Comparison of ENCODE assay signal across 8 mouse cellular contexts in genomic region chr16:8470132-8470531, GRCm38 (mm10). TPM values are rescaled to one million over a fixed set of nuclear protein-coding genes. Genes with fewer than 3 reads are reported as not detected.
DNase-seq lines count a peak whose midpoint lies in the region; ATAC-seq and TF ChIP-seq lines count a peak whose summit lies in the region.

No protein-coding gene starts in this region.

- no peaks in the 10 kb centered on the region for H3K27me3 ChIP-seq in heart, embryonic 12.5 days (replicated peaks)
- no peaks in the 10 kb centered on the region for H3K27me3 ChIP-seq in hindbrain, embryonic 11.5 days (ENCODE audit: control insufficient read depth, insufficient read depth, low read length)

- H3K9me3 ChIP-seq in heart, embryonic 12.5 days (replicated peaks), result no peaks in the 10 kb centered on the region
- no peaks in the 10 kb centered on the region for H3K9me3 ChIP-seq in ES-E14 (ENCODE audit: control insufficient read depth, insufficient read depth, low read depth, low read length)
- no peaks in the 10 kb centered on the region for H3K9me3 ChIP-seq in hindbrain, embryonic 11.5 days (ENCODE audit: control insufficient read depth, low read length)

- peak overlapping the region; percentile 75 for H3K4me2 ChIP-seq in heart, embryonic 12.5 days
- H3K4me2 ChIP-seq in hindbrain, embryonic 11.5 days (replicated peaks; ENCODE audit: low read depth, low read length), result peak overlapping the region; percentile 82; the same call in 1 of the 2 replicates

- H3K36me3 ChIP-seq in heart, embryonic 12.5 days, result peaks cover 3% of the 10 kb centered on the region; the same call in 1 of the 2 replicates
- no peaks in the 10 kb centered on the region for H3K36me3 ChIP-seq in ES-E14 (ENCODE audit: control insufficient read depth, insufficient read depth, low read length, poor library complexity, severe bottlenecking)
- no peaks in the 10 kb centered on the region for H3K36me3 ChIP-seq in hindbrain, embryonic 11.5 days (ENCODE audit: control insufficient read depth, insufficient read depth, low read length)

- in situ Hi-C loops in ES-E14 (cut with MboI; ENCODE audit: low sequenced_read_pairs in 2 of 2, unreplicated experiment in 2 of 2), result no loop called here

- WGBS in heart, embryonic 12.5 days, result 79% methylated on average over 2 of the region's 2 CpGs
- 82% methylated on average over 2 of the region's 2 CpGs for WGBS in hindbrain, embryonic 11.5 days

- peak overlapping the region; percentile 74 for H3K4me3 ChIP-seq in heart, embryonic 12.5 days
- H3K4me3 ChIP-seq in ES-E14 (ENCODE audit: insufficient read depth in 1 of 2, low read depth in 1 of 2, low read length in 2 of 2, poor library complexity in 1 of 2, severe bottlenecking in 1 of 2), result peak overlapping the region in 1 of 2 experiments; percentile 87; a peak in 1 of 4 replicates
- H3K4me3 ChIP-seq in hindbrain, embryonic 11.5 days (ENCODE audit: low read depth, low read length), result no peak overlapping the region

- DNase-seq in heart, adult 9 months (ENCODE audit: low spot score in 2 of 2), result no peak
- no peak for DNase-seq in ES-E14 (ENCODE audit: low read depth, low spot score)
- no peak for DNase-seq in hindbrain, embryonic 11.5 days (ENCODE audit: low spot score)
- no peak for DNase-seq in frontal cortex, adult 2 months (ENCODE audit: extremely low spot score in 1 of 2, low spot score in 1 of 2)
- DNase-seq in kidney, adult 11 months, result no peak
- no peak for DNase-seq in frontal cortex, postnatal 14 days (ENCODE audit: low spot score in 2 of 2)

- H3K27ac ChIP-seq in heart, embryonic 12.5 days (ENCODE audit: poor library complexity, severe bottlenecking), result no peak overlapping the region
- H3K27ac ChIP-seq in ES-E14 (ENCODE audit: insufficient read depth, low read depth, low read length, poor library complexity, severe bottlenecking), result no peak overlapping the region
- no peak overlapping the region for H3K27ac ChIP-seq in hindbrain, embryonic 11.5 days (ENCODE audit: low read depth, low read length)

- no peaks in the 10 kb centered on the region for H3K4me1 ChIP-seq in heart, embryonic 12.5 days (replicated peaks)
- H3K4me1 ChIP-seq in ES-E14 (ENCODE audit: control insufficient read depth in 2 of 2, insufficient read depth in 2 of 2, low read length in 2 of 2, poor library complexity in 1 of 2), result no peaks in the 10 kb centered on the region; a peak in 1 of 4 replicates
- no peaks in the 10 kb centered on the region for H3K4me1 ChIP-seq in hindbrain, embryonic 11.5 days (replicated peaks; ENCODE audit: control insufficient read depth, insufficient read depth, low read length)

- H3K9ac ChIP-seq in heart, embryonic 12.5 days, result no peak overlapping the region
- no peak overlapping the region; the same call in 1 of the 2 replicates for H3K9ac ChIP-seq in ES-E14 (ENCODE audit: insufficient read depth, low read depth, low read length, poor library complexity, severe bottlenecking)
- no peak overlapping the region for H3K9ac ChIP-seq in hindbrain, embryonic 11.5 days (ENCODE audit: low read depth, low read length)

- ATAC-seq in heart, embryonic 12.5 days (ENCODE audit: insufficient number of reproducible peaks, low FRiP score), result no peak
- peak; percentile 76 for ATAC-seq in hindbrain, embryonic 11.5 days (ENCODE audit: low FRiP score)
- ATAC-seq in megakaryocyte-erythroid progenitor cell, adult 5-6 weeks (replicated peaks; ENCODE audit: low FRiP score, low TSS enrichment, poor library complexity, severe bottlenecking), result peak; percentile 9; the same call in 1 of the 2 replicates

TF ChIP-seq in ES-E14, 5 proteins besides CTCF, POLR2A, EP300 and RAD21:
- TF ChIP-seq HCFC1 (IDR thresholded peaks at IDR 0.05; ENCODE audit: borderline replicate concordance, insufficient read depth, low read length), result no peak
- 0 out of 2 replicates have a peak, but pooled peaks have one; percentile 66 for TF ChIP-seq ZNF384 (IDR thresholded peaks at IDR 0.05; ENCODE audit: low read depth, low read length)
- no peak for TF ChIP-seq CHD2 (IDR thresholded peaks at IDR 0.05; ENCODE audit: low read depth, low read length)
- TF ChIP-seq MAFK (IDR thresholded peaks at IDR 0.05; ENCODE audit: insufficient read depth, low read depth, low read length), result no peak
- no peak for TF ChIP-seq ZC3H11A (IDR thresholded peaks at IDR 0.05; ENCODE audit: borderline replicate concordance, low read depth, low read length)
TF ChIP-seq in ES-E14: peak in this region for 1.

RNA-seq across cellular contexts. Expression of gene Mettl22, which starts 0.5 kb away (rescaled TPM):
- polyA plus RNA-seq in heart, embryonic 12.5 days (2016; fragmentation: Nextera tagmentation; extraction: Ambion mirVana), result 35.2 and 35.6 TPM in 2 replicates
- total RNA-seq in ES-E14 (2012; rRNA removed), result 15.5 and 21.6 TPM in 2 replicates
- 21.1 and 24.2 TPM in 2 replicates for polyA plus RNA-seq in hindbrain, embryonic 11.5 days (2014; fragmentation: Nextera tagmentation; extraction: Ambion mirVana)
- 27.1 and 47.9 TPM in 2 replicates for total RNA-seq in megakaryocyte-erythroid progenitor cell, adult 5-6 weeks (2014; fragmentation: Nextera tagmentation)
- total RNA-seq in megakaryocyte-erythroid progenitor cell, adult 5-6 weeks (2017), result 17.1 and 31.8 TPM in 2 replicates
- 67.8 and 74.2 TPM in 2 replicates for polyA plus RNA-seq in frontal cortex, adult 2 months (2012; rRNA removed)

RNA-seq across cellular contexts. Expression of gene Abat, which starts 43.1 kb away (rescaled TPM):
- polyA plus RNA-seq in heart, embryonic 12.5 days (2016; fragmentation: Nextera tagmentation; extraction: Ambion mirVana), result 50.7 and 54.9 TPM in 2 replicates
- total RNA-seq in ES-E14 (2012; rRNA removed), result 2.3 and 4.3 TPM in 2 replicates
- polyA plus RNA-seq in hindbrain, embryonic 11.5 days (2014; fragmentation: Nextera tagmentation; extraction: Ambion mirVana), result 27.4 and 33.1 TPM in 2 replicates
- total RNA-seq in megakaryocyte-erythroid progenitor cell, adult 5-6 weeks (2014; fragmentation: Nextera tagmentation), result not detected in 2 replicates
- 0.65 and 1.2 TPM in 2 replicates for total RNA-seq in megakaryocyte-erythroid progenitor cell, adult 5-6 weeks (2017)
- polyA plus RNA-seq in frontal cortex, adult 2 months (2012; rRNA removed), result 198 and 208 TPM in 2 replicates

RNA-seq across cellular contexts. Expression of gene Tmem114, which starts 45.2 kb away (rescaled TPM):
- polyA plus RNA-seq in heart, embryonic 12.5 days (2016; fragmentation: Nextera tagmentation; extraction: Ambion mirVana), result not detected in 2 replicates
- not detected in 2 replicates for total RNA-seq in ES-E14 (2012; rRNA removed)
- polyA plus RNA-seq in hindbrain, embryonic 11.5 days (2014; fragmentation: Nextera tagmentation; extraction: Ambion mirVana), result 0.12 TPM in 1 of 2 replicates, not detected in the other
- total RNA-seq in megakaryocyte-erythroid progenitor cell, adult 5-6 weeks (2014; fragmentation: Nextera tagmentation), result not detected in 2 replicates
- total RNA-seq in megakaryocyte-erythroid progenitor cell, adult 5-6 weeks (2017), result not detected in 2 replicates
- 1.8 and 2.6 TPM in 2 replicates for polyA plus RNA-seq in frontal cortex, adult 2 months (2012; rRNA removed)
